Mouse (Mus musculus) G1E-ER4 (cell line): ENCODE results near the gene Runx3. TPM values are rescaled to one million over a fixed set of nuclear protein-coding genes. Genes with fewer than 3 reads are reported as not detected.

Experiments
- GATA1 ChIP-seq: IDR thresholded peaks from one replicate; pipeline ENCODE4 v1.8.0; 2012; ENCODE audit warnings: low read length, inconsistent platforms
- polyA plus RNA-seq: library from polyadenylated mRNA; stranded (reverse); fragments of >175 nt; gene quantifications from 2 replicates; pipeline ENCODE4 v1.2.3, GENCODE M21; 2012

The Runx3 gene
- polyA plus RNA-seq, 1 experiment: not detected

GRCm38 (mm10) chr4:135153260-135154088 lies 33.0 kb downstream of the Runx3 start:
- no peak for TF ChIP-seq GATA1

GRCm38 (mm10) chr4:135154089-135154949 lies 33.9 kb downstream of the Runx3 start:
- no peak for TF ChIP-seq GATA1

- no peak for TF ChIP-seq GATA1
These were observed 34.8 kb downstream of the Runx3 start for GRCm38 (mm10) chr4:135155106-135155800.

GRCm38 (mm10) chr4:135155805-135156469 lies 35.5 kb downstream of the Runx3 start:
- no peak for TF ChIP-seq GATA1

- no peak for TF ChIP-seq GATA1
These were observed 36.1 kb downstream of the Runx3 start for GRCm38 (mm10) chr4:135156531-135156930.

- no peak for TF ChIP-seq GATA1
These were observed 36.9 kb downstream of the Runx3 start for GRCm38 (mm10) chr4:135157329-135157728.

GRCm38 (mm10) chr4:135158724-135159409 lies 38.4 kb downstream of the Runx3 start:
- no peak for TF ChIP-seq GATA1

- no peak for TF ChIP-seq GATA1
These were observed 39.2 kb downstream of the Runx3 start for GRCm38 (mm10) chr4:135159663-135160062.

GRCm38 (mm10) chr4:135160168-135160567 lies 39.7 kb downstream of the Runx3 start:
- no peak for TF ChIP-seq GATA1

GRCm38 (mm10) chr4:135161441-135161840 lies 41.0 kb downstream of the Runx3 start:
- no peak for TF ChIP-seq GATA1

GRCm38 (mm10) chr4:135165761-135166160 lies 45.3 kb downstream of the Runx3 start:
- no peak for TF ChIP-seq GATA1

GRCm38 (mm10) chr4:135166413-135167225 lies 46.2 kb downstream of the Runx3 start:
- no peak for TF ChIP-seq GATA1

GRCm38 (mm10) chr4:135167816-135168527 lies 47.5 kb downstream of the Runx3 start:
- no peak for TF ChIP-seq GATA1
